Mouse (Mus musculus): ENCODE results near the gene Tent4a. TPM values are rescaled to one million over a fixed set of nuclear protein-coding genes. Genes with fewer than 3 reads are reported as not detected.

Tent4a gene
- total and polyA plus RNA-seq, 2 experiments from 2014 or later = 4.5 to 29.3 TPM

DNA sequence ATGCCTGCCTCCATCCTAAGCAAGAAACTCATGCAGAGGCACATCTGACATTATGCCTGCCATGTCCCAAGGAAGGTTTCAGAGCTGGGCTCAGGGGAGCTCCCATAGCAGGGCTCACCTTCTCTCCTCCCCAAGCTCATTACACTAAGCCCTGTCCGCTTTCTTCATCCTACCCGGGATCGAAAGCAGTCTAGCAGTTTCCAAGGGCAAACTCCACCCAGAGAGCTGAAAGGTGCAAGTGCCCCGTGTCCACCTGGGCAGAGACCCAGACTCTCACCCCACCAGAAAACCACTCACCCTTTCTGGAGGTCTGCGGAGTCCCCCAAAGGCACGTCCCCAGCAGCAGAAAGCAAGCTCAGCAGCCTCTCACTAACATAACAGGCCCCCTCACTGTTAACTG lies 3.5 kb downstream of the Tent4a start:
- Histone ChIP-seq H3K4me1 (ENCODE audit: insufficient read depth) (peaks cover 24% of the 10 kb centered on the region), H3K4me2 (ENCODE audit: low read depth) (peak overlapping the region; percentile 80), H3K9me3 (ENCODE audit: low read length) (no peaks in the 10 kb centered on the region), H3K4me3 (ENCODE audit: low read depth, low read length) (peak overlapping the region; percentile 83; the same call in 1 of the 2 replicates), H3K9ac (peak overlapping the region; percentile 31; the same call in 1 of the 2 replicates), H3K27ac (ENCODE audit: low read depth, low read length) (no peak overlapping the region), H3K36me3 (ENCODE audit: insufficient read depth) (no peaks in the 10 kb centered on the region), H3K27me3 (ENCODE audit: insufficient read depth, low read length) (no peaks in the 10 kb centered on the region)
- ATAC-seq (no peak), DNase-seq (no peak)
- no peak for TF ChIP-seq CTCF (IDR thresholded peaks at IDR 0.05; ENCODE audit: low read depth)
- WGBS = 74% methylated on average over 6 of the region's 6 CpGs

GRCm38 (mm10) chr13:69530156-69530555 lies 4.3 kb downstream of the Tent4a start:
- Histone ChIP-seq H3K9ac (no peak overlapping the region), H3K9me3 (ENCODE audit: low read length) (no peaks in the 10 kb centered on the region), H3K4me1 (ENCODE audit: insufficient read depth) (peaks cover 27% of the 10 kb centered on the region), H3K4me3 (ENCODE audit: low read depth, low read length) (no peak overlapping the region), H3K36me3 (ENCODE audit: insufficient read depth) (no peaks in the 10 kb centered on the region), H3K4me2 (ENCODE audit: low read depth) (no peak overlapping the region), H3K27ac (ENCODE audit: low read depth, low read length) (no peak overlapping the region), H3K27me3 (ENCODE audit: insufficient read depth, low read length) (no peaks in the 10 kb centered on the region)
- ATAC-seq (no peak), DNase-seq (no peak)
- TF ChIP-seq CTCF (IDR thresholded peaks at IDR 0.05; ENCODE audit: low read depth) = no peak
- 61% methylated on average over 3 of the region's 3 CpGs for WGBS

- Histone ChIP-seq H3K27me3 (ENCODE audit: insufficient read depth, low read length) (no peaks in the 10 kb centered on the region), H3K9ac (no peak overlapping the region), H3K9me3 (ENCODE audit: low read length) (no peaks in the 10 kb centered on the region), H3K4me1 (ENCODE audit: insufficient read depth) (peaks cover 27% of the 10 kb centered on the region), H3K27ac (ENCODE audit: low read depth, low read length) (no peak overlapping the region), H3K4me3 (ENCODE audit: low read depth, low read length) (no peak overlapping the region), H3K36me3 (ENCODE audit: insufficient read depth) (no peaks in the 10 kb centered on the region), H3K4me2 (ENCODE audit: low read depth) (no peak overlapping the region)
- no peak for DNase-seq
- WGBS = 80% methylated on average over 7 of the region's 7 CpGs
- TF ChIP-seq CTCF (IDR thresholded peaks at IDR 0.05; ENCODE audit: low read depth) = no peak
- no peak for ATAC-seq
These were observed 5.9 kb downstream of the Tent4a start for GRCm38 (mm10) chr13:69528531-69528930.

DNA sequence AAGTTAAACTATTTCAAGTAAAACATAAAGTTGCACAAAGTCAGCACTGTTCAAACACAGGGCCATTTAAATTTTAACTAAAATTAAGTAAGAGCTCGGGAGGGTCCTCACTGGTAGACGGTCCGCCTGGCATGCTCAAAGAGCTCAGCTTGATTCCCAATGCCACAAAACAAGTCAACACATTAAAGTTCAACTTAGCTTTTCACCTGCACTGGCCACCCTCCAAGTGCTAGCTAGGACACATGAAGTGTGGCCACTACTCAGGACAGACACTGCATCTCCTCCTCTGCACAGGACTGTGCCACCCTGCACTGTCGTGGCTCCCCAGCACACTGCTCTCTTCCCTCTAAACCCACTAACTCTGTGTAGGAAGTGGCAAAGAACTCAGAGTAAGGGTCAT lies 8.6 kb downstream of the Tent4a start:
- H3K4me3 ChIP-seq (ENCODE audit: low read depth, low read length) = no peak overlapping the region
- ATAC-seq (no peak), DNase-seq (no peak)
- H3K36me3 ChIP-seq (ENCODE audit: insufficient read depth) = no peaks in the 10 kb centered on the region
- no peaks in the 10 kb centered on the region for H3K9me3 ChIP-seq (ENCODE audit: low read length)
- H3K27ac ChIP-seq (ENCODE audit: low read depth, low read length) = no peak overlapping the region
- peaks cover 7% of the 10 kb centered on the region; the same call in 1 of the 2 replicates for H3K4me1 ChIP-seq (ENCODE audit: insufficient read depth)
- 56% methylated on average over 4 of the region's 4 CpGs for WGBS
- no peaks in the 10 kb centered on the region for H3K27me3 ChIP-seq (ENCODE audit: insufficient read depth, low read length)
- no peak for TF ChIP-seq CTCF (IDR thresholded peaks at IDR 0.05; ENCODE audit: low read depth)
- H3K9ac ChIP-seq = no peak overlapping the region
- H3K4me2 ChIP-seq (ENCODE audit: low read depth) = no peak overlapping the region

DNA sequence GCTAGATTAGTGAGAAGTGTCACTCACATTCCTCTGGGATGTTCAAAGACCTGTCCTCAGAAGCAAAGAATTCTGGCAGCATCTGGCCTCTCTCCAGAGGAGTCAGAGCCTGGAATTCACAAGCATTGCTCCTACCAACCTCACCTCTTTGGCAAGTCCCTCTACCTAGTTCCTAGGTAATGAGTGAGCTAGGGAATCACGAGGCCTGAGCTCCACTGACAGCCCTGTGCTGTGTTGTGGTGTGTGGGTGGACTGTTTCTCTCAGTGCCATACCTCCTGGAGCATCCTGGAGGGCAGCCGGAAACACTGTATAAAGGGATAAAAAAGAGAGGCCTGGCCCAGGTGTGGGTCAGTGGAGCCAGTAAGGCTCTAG lies 10.3 kb downstream of the Tent4a start:
- no peak overlapping the region for H3K27ac ChIP-seq (ENCODE audit: low read depth, low read length)
- no peak overlapping the region for H3K9ac ChIP-seq
- H3K9me3 ChIP-seq (ENCODE audit: low read length) = no peaks in the 10 kb centered on the region
- TF ChIP-seq CTCF (IDR thresholded peaks at IDR 0.05; ENCODE audit: low read depth) = no peak
- no peak overlapping the region for H3K4me3 ChIP-seq (ENCODE audit: low read depth, low read length)
- no peaks in the 10 kb centered on the region for H3K27me3 ChIP-seq (ENCODE audit: insufficient read depth, low read length)
- peaks cover 5% of the 10 kb centered on the region; the same call in 1 of the 2 replicates for H3K4me1 ChIP-seq (ENCODE audit: insufficient read depth)
- H3K4me2 ChIP-seq (ENCODE audit: low read depth) = no peak overlapping the region
- WGBS = 77% methylated on average over 2 of the region's 2 CpGs
- DNase-seq = no peak
- H3K36me3 ChIP-seq (ENCODE audit: insufficient read depth) = no peaks in the 10 kb centered on the region
- no peak for ATAC-seq

DNA sequence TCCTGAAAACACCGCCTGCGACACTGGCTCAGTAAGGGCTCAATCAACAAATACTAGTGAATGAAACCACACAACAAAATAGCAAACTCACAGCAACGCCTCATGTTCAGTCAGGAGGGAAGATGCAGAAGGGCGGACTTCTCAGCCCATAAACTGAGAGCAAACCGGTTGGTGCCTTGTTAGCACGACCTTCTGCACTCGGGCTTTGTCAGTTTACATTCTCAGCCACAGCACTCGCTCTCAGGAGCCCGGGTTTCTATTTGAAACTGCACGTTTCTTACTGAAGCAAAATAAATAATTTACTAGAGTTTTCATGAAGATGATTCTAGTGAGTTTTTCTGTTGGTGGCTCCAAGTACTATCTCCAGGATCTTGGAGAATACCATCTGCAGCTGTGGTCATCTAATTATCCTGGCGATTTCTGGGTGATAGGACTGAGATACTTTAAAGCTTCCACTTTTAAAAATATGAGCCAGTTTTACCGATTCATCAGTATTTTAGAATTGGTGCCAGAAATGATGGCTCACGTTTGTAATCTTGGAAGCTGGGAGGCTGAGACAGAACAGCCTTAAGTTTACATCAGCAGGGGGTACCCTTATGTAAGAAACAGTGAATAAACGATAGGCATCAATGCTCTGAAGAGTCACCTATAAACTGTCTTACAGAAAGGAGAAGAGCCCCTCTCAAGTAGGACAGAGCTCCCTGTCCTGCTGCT lies 10.8 kb downstream of the Tent4a start:
- ATAC-seq = no peak
- Histone ChIP-seq H3K4me1 (ENCODE audit: insufficient read depth) (peaks cover 5% of the 10 kb centered on the region; the same call in 1 of the 2 replicates), H3K9me3 (ENCODE audit: low read length) (no peaks in the 10 kb centered on the region), H3K27me3 (ENCODE audit: insufficient read depth, low read length) (no peaks in the 10 kb centered on the region), H3K9ac (no peak overlapping the region), H3K4me2 (ENCODE audit: low read depth) (no peak overlapping the region), H3K27ac (ENCODE audit: low read depth, low read length) (no peak overlapping the region), H3K36me3 (ENCODE audit: insufficient read depth) (no peaks in the 10 kb centered on the region), H3K4me3 (ENCODE audit: low read depth, low read length) (no peak overlapping the region)
- no peak for TF ChIP-seq CTCF (IDR thresholded peaks at IDR 0.05; ENCODE audit: low read depth)
- DNase-seq = no peak
- 57% methylated on average over 14 of the region's 14 CpGs for WGBS

DNA sequence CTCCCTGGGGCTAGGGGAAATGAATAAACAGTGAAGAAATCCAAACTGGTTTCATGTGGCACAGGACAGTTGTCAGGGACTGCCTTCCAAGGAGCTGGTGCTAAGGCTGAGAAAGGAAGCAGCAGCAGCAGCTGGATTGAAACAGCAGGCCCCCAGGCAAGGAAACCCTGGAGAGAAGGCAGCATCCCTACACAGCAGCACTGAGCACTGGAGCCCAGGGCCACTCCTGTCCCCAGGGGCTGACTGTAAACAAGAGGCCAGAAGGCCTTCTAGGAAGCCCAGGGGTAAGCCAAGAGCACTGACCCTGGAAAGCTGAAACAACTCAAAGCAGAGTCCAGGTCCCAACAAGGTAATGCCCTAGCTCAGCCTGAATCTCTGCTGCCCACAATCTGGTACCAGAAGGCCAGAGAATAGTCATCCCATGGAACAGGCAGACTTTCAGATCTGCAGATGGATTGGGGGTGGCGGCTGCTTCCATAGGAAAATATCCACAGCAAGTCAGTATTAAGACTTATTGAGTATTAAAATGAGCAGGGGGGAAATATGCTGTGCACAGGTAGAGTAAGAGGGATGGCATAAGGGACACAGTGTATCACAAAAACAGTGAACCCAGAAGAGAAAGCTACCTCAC lies 12.1 kb downstream of the Tent4a start:
- no peak for TF ChIP-seq CTCF (IDR thresholded peaks at IDR 0.05; ENCODE audit: low read depth)
- Histone ChIP-seq H3K9me3 (ENCODE audit: low read length) (no peaks in the 10 kb centered on the region), H3K4me2 (ENCODE audit: low read depth) (no peak overlapping the region), H3K9ac (peak overlapping the region; percentile 6; the same call in 1 of the 2 replicates), H3K27me3 (ENCODE audit: insufficient read depth, low read length) (no peaks in the 10 kb centered on the region), H3K4me1 (ENCODE audit: insufficient read depth) (peaks cover 5% of the 10 kb centered on the region; the same call in 1 of the 2 replicates), H3K27ac (ENCODE audit: low read depth, low read length) (no peak overlapping the region), H3K4me3 (ENCODE audit: low read depth, low read length) (no peak overlapping the region), H3K36me3 (ENCODE audit: insufficient read depth) (no peaks in the 10 kb centered on the region)
- 92% methylated on average over 1 of the region's 1 CpGs for WGBS
- no peak for DNase-seq
- ATAC-seq = no peak
